Mouse (Mus musculus) CD4-positive naive resting alpha-beta T cell, adult 57 days (primary cell): ENCODE data around the gene H3f3a. TPM values are rescaled to one million over a fixed set of nuclear protein-coding genes. Genes with fewer than 3 reads are reported as not detected.

Experiments used
- total RNA-seq: library from RNA; stranded (reverse); gene quantifications from one replicate; pipeline ENCODE4 v1.2.4, GENCODE M21; 2023

Gene H3f3a
- 705 TPM for total RNA-seq

DNA sequence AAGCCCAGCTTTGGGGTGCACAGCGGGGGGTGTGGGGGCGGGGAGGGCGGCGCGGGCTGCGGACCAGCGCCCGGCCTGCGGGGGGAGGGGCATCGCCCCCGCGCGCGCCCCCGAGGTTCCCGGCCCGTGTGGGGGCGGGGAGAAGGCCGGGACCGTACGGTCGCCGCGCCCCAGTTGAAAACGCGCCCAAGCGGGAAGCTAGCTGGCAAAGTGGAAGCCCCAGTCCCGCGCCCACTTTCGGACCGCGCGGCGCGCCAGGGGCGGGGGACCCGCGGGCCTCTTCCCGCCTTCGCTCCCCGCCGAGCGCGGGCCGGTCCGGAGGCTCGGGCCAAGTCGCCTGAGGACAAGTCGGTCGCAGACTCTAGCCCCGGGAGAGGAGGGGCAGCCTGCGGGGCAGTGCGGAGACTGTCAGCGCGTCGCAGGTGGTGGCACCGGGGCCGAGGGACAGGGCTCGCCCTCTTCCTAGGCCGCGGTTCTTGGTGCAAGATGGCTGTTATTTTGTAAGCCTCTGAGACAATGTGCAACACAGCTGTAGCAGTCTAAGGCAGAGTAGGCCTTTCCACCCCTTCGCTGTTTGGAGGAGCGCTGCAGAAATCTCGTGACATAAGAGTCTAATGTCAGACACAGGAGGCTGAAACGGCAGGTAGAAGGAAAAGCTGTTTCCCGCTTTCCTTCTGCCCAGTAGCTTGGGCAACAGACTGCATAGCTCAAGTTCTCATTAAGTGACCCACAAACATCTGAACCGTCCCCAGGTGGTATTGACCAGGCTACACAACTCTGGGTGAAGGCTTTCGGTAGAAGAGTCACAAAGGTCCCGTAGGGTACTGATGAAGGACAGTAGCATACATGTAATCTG is at the start of gene H3f3a:
Gene H3f3a (minus strand): TSS at position 59 of the 856 bp plus-strand sequence.

GRCm38 (mm10) chr1:180850316-180851270 is 36.9 kb upstream of the H3f3a start, which contains the start of gene Sde2:
Gene Sde2, plus strand, starts transcription at chr1:180851127.

Other genes starting within 250 kb of the H3f3a start
- 64.3 TPM for gene Parp1, start 245.0 kb downstream of the H3f3a start, total RNA-seq
- gene Lin9, start 172.8 kb downstream of the H3f3a start, total RNA-seq = 14.7 TPM
- gene Mixl1, start 116.9 kb downstream of the H3f3a start, total RNA-seq = not detected
- gene Acbd3, start 87.9 kb downstream of the H3f3a start, total RNA-seq = 52.3 TPM
- gene Sde2, start 37.2 kb upstream of the H3f3a start, total RNA-seq = 57.3 TPM
- not detected for gene Lefty2, start 79.2 kb upstream of the H3f3a start, total RNA-seq
- gene Pycr2, start 90.3 kb upstream of the H3f3a start, total RNA-seq = 59.1 TPM
- gene Lefty1, start 121.1 kb upstream of the H3f3a start, total RNA-seq = not detected
- 66.2 TPM for gene Tmem63a, start 128.4 kb upstream of the H3f3a start, total RNA-seq
- 73.1 TPM for gene Ephx1, start 207.0 kb upstream of the H3f3a start, total RNA-seq
- not detected for gene 9130409I23Rik, start 237.3 kb upstream of the H3f3a start, total RNA-seq